Mouse (Mus musculus) lung, embryonic 14.5 days (tissue): Measurements from ENCODE around the gene Avpi1. TPM values are rescaled to one million over a fixed set of nuclear protein-coding genes. Genes with fewer than 3 reads are reported as not detected.
A peak's percentile ranks its signal among the peaks of the same experiment; 100 is the strongest.
"Not testable (repeated sequence)": the region's sequence is repeated elsewhere in the genome, so short reads cannot be mapped to it uniquely, and the experiment has no call there.

Experiments
- ATAC-seq: fragments of 200-750 bp; cut with Nextera tagmentation; 2 replicates; pipeline ENCODE4 v1.8.0; 2017; ENCODE audit warnings: mild to moderate bottlenecking, moderate TSS enrichment, moderate library complexity; ENCODE audit not compliant: insufficient read depth
- DNase-seq: peaks from one replicate; pipeline ENCODE4 v3.0.0-alpha.2; 2015
- H3K27ac ChIP-seq: fragments of 300-500 bp; sonication (generic); 2 replicates; pipeline ENCODE4 v1.5.1; 2014; ENCODE audit warnings: low read depth, mild to moderate bottlenecking, moderate library complexity
- H3K27me3 ChIP-seq: fragments of 300-500 bp; sonication (generic); 2 replicates; pipeline ENCODE4 v1.6.1; 2014; ENCODE audit warnings: low read length, control low read depth; ENCODE audit not compliant: insufficient read depth
- H3K36me3 ChIP-seq: fragments of 300-500 bp; sonication (generic); 2 replicates; pipeline ENCODE4 v1.6.1; 2014; ENCODE audit warnings: control low read depth; ENCODE audit not compliant: insufficient read depth
- H3K4me1 ChIP-seq: fragments of 300-500 bp; sonication (generic); 2 replicates; pipeline ENCODE4 v1.6.1; 2014; ENCODE audit warnings: antibody characterized with exemption, control low read depth; ENCODE audit not compliant: insufficient read depth
- H3K4me2 ChIP-seq: fragments of 300-500 bp; sonication (generic); 2 replicates; pipeline ENCODE4 v1.6.1; 2014; ENCODE audit warnings: mild to moderate bottlenecking
- H3K4me3 ChIP-seq: fragments of 300-500 bp; sonication (generic); 2 replicates; pipeline ENCODE4 v1.5.1; 2014; ENCODE audit warnings: low read depth, low read length
- H3K9ac ChIP-seq: fragments of 300-500 bp; sonication (generic); 2 replicates; pipeline ENCODE4 v1.6.1; 2014
- H3K9me3 ChIP-seq: fragments of 300-500 bp; sonication (generic); 2 replicates; pipeline ENCODE4 v1.6.1; 2016; ENCODE audit warnings: low read depth, low read length, control low read depth
- CTCF ChIP-seq: IDR thresholded peaks from 2 replicates; pipeline ENCODE4 v1.5.1; 2016; ENCODE audit warnings: antibody characterized with exemption, low read depth
- WGBS: fragments of 180-500 bp; shearing (Covaris S2); extraction: QIAGEN DNeasy Blood & Tissue Kit; methylation state at CpG from one replicate; pipeline ENCODE4 v1.1.7; 2014; 5-methylcytosine and 5-hydroxymethylcytosine counted together
- polyA plus RNA-seq: library from polyadenylated mRNA; unstranded; fragments of >200 nt; fragmentation: Nextera tagmentation; extraction: Ambion mirVana; gene quantifications from 2 replicates; pipeline ENCODE4 v1.2.1, GENCODE M21; 2014

Avpi1 gene
- polyA plus RNA-seq, 1 experiment from 2014 or later = 44.3 TPM

DNA sequence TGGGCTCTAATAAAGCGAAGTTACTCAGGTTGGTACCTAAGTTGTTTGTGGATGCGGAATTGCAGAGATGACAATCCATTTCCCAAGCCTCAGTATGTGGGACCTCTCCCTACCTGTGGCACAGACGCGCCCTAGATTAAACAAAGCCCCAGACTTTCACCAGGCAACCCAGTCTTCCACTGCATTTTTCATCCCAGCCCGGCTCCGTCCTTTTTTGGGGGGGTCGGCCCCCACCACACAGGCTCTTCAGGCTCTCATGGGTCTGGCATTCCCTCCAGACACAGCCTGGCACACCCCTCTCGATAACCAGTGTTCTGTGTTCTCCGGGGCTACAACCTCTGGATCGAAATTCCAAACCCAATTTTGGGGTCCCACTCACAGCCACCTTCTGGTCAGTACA is 43.2 kb downstream of the Avpi1 start:
- TF ChIP-seq CTCF = no peak
- ATAC-seq (no peak), DNase-seq (no peak)
- H3K36me3 ChIP-seq = no peaks in the 10 kb centered on the region
- H3K27ac ChIP-seq = no peak overlapping the region
- H3K4me3 ChIP-seq = peak overlapping the region; percentile 68
- H3K4me2 ChIP-seq = peak overlapping the region; percentile 73
- H3K9ac ChIP-seq = peak overlapping the region; percentile 61
- H3K27me3 ChIP-seq = no peaks in the 10 kb centered on the region
- H3K4me1 ChIP-seq = no peaks in the 10 kb centered on the region; the same call in 1 of the 2 replicates
- H3K9me3 ChIP-seq = no peaks in the 10 kb centered on the region
- 6% methylated on average over 10 of the region's 10 CpGs for WGBS

DNA sequence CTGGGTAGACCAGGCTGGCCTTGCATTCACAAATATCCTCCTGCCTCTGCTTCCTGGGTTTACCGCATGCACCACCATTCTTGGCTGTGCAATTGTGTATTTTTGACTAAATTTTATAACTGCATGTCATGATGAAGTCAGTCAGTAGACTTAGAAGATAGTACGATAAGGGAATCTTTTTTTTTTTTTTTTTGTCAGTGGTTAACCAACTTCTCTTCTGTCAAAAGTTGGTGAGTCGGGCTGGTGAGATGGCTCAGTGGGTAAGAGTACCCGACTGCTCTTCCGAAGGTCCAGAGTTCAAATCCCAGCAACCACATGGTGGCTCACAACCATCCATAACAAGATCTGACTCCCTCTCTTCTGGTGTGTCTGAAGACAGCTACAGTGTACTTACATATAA is 47.2 kb downstream of the Avpi1 start:
- not testable (repeated sequence) for H3K9me3 ChIP-seq, H3K36me3 ChIP-seq, H3K27ac ChIP-seq, DNase-seq, H3K27me3 ChIP-seq, H3K4me2 ChIP-seq, H3K9ac ChIP-seq, H3K4me1 ChIP-seq, H3K4me3 ChIP-seq, ATAC-seq
- 93% methylated on average over 5 of the region's 5 CpGs for WGBS

DNA sequence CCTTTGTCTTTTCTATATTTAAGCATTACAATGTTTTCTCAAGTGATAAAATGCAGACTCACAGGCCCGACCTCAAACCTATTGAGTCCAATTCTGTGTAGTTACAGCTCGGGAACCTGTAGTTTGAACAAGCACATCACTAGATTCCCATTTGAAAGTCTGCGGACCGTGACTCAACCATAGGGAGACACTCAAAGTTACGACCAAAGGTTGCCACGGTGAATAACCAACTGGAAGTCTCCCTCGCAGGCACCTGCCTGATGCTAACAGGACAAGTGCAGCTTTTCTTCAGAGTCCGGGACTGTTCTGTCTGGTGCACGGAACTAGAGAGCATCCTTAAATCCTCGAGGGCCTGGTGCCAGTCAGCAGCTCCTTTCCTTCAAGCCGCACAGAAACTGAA is 48.4 kb downstream of the Avpi1 start:
- H3K9ac ChIP-seq = no peak overlapping the region
- H3K4me2 ChIP-seq = no peak overlapping the region
- no peaks in the 10 kb centered on the region for H3K9me3 ChIP-seq
- no peak overlapping the region for H3K27ac ChIP-seq
- DNase-seq (no peak), ATAC-seq (no peak)
- TF ChIP-seq CTCF = no peak
- H3K27me3 ChIP-seq = no peaks in the 10 kb centered on the region
- H3K36me3 ChIP-seq = peaks cover 10% of the 10 kb centered on the region
- H3K4me1 ChIP-seq = no peaks in the 10 kb centered on the region
- WGBS = 82% methylated on average over 11 of the region's 11 CpGs
- H3K4me3 ChIP-seq = no peak overlapping the region

DNA sequence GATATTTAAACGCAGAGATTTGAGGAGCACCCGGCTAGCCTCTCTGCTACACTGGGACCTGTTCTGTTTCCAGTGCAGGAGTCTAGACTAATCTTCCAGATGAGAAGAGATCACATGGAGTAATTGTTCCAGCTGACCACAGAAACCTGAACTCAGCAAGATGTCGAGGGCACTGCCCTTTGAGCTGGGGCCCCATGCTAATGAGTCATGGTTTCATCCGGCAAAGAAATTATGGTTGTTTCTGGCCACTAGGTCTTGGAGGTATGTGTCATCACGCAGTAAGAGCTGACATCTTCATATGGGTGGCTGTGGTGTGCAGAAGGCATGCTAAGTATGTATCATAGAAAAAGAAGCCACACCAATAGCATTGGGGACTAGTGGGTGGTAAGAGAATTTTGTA is 48.9 kb downstream of the Avpi1 start:
- WGBS = 78% methylated on average over 5 of the region's 5 CpGs
- H3K4me3 ChIP-seq = no peak overlapping the region
- H3K4me2 ChIP-seq = no peak overlapping the region
- no peak for TF ChIP-seq CTCF
- no peak overlapping the region for H3K9ac ChIP-seq
- DNase-seq = no peak
- ATAC-seq = no peak
- no peaks in the 10 kb centered on the region for H3K4me1 ChIP-seq
- H3K36me3 ChIP-seq = peaks cover 13% of the 10 kb centered on the region
- H3K27me3 ChIP-seq = no peaks in the 10 kb centered on the region
- H3K27ac ChIP-seq = no peak overlapping the region
- H3K9me3 ChIP-seq = no peaks in the 10 kb centered on the region

DNA sequence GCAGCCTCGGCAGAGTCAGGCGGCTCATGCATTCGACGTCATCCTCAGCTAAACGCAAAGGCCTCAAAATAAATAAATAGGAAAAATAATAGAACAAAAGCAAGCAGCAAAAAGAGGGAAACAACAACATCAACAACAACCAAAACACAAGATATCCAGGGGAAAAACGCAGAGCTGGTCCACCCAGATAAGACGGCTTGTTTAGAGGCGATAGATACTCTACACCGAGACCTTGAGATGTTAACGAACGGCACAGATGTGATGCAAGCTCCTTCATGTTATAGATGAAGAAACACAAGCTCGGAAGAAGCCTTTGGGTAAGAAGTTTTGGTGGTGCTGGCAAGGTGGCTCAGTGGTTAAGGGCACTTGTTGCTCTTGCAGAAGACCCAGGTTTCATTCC is 49.9 kb downstream of the Avpi1 start:
- Histone ChIP-seq H3K4me3 (no peak overlapping the region), H3K9ac (no peak overlapping the region), H3K9me3 (no peaks in the 10 kb centered on the region), H3K27me3 (no peaks in the 10 kb centered on the region), H3K27ac (no peak overlapping the region), H3K4me1 (no peaks in the 10 kb centered on the region), H3K36me3 (peaks cover 13% of the 10 kb centered on the region), H3K4me2 (no peak overlapping the region)
- TF ChIP-seq CTCF = no peak
- DNase-seq (no peak), ATAC-seq (no peak)
- WGBS = 93% methylated on average over 12 of the region's 12 CpGs

DNA sequence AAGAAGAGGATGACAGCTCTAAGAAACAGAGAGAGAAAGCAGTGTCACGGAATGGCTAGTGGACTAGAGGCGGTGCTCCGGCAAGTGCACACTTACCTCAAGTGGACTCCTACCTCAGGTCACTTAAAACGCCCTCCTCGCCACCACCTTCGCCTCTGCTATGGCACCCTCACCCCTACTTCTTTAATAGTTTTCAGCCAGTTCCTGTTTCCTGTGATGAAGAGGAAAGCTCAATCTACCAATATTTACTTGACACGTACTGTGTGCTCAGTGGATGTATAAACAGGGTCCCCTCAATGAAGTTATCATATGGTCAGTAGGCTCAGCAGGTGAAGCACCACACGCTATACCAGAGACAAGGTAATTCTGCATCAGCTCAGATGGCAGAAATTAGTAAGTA is 50.3 kb downstream of the Avpi1 start:
- no peak for DNase-seq
- no peak for ATAC-seq
- H3K4me2 ChIP-seq = no peak overlapping the region
- H3K36me3 ChIP-seq = peaks cover 13% of the 10 kb centered on the region
- no peaks in the 10 kb centered on the region for H3K9me3 ChIP-seq
- H3K4me3 ChIP-seq = no peak overlapping the region
- 88% methylated on average over 8 of the region's 8 CpGs for WGBS
- H3K9ac ChIP-seq = no peak overlapping the region
- H3K4me1 ChIP-seq = no peaks in the 10 kb centered on the region
- H3K27ac ChIP-seq = no peak overlapping the region
- no peak for TF ChIP-seq CTCF
- H3K27me3 ChIP-seq = no peaks in the 10 kb centered on the region

DNA sequence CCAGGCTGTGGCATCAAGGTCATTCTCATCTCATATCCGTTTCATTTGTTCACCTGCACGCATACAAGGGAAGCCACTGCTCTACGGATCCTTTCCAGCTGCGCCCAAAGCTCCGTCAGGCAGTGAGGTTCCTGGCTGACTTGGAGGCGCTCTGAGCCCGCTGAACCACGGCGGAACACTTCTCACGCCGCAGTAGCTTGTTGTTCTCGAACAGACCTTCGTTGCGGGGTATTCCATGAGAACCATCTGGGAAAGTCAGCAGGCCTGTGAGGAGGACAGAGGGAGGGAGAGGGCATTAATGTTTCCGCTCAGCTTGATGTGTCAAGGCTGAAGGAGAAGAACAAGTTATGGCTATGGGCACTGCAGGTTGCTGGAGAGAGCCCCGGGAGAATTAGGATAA is 52.9 kb downstream of the Avpi1 start:
- no peak overlapping the region for H3K9ac ChIP-seq
- H3K4me2 ChIP-seq = no peak overlapping the region
- no peak for DNase-seq
- peaks cover 13% of the 10 kb centered on the region for H3K36me3 ChIP-seq
- no peak for ATAC-seq
- no peaks in the 10 kb centered on the region for H3K27me3 ChIP-seq
- 86% methylated on average over 16 of the region's 16 CpGs for WGBS
- H3K4me3 ChIP-seq = no peak overlapping the region
- TF ChIP-seq CTCF = no peak
- no peaks in the 10 kb centered on the region for H3K4me1 ChIP-seq
- H3K27ac ChIP-seq = no peak overlapping the region
- H3K9me3 ChIP-seq = no peaks in the 10 kb centered on the region

DNA sequence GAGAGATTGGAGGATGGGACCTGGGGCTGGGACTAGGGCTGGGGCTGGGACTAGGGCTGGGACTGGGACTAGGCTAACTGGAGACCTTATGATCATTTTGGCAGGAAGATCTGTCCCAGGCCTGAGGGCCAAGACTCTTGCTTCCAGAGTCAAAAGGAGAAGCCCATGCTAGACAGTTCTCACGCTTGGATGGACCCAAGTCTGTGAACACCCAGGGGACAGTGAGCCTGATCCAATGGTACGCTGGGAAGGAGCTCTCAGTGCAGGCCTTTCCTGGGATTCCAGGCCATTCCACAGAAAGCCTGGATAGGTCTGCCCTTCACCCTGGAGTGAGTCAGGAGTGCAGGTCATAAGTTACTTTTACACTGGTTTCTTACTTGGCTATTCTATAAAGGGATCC is 53.8 kb downstream of the Avpi1 start:
- 84% methylated on average over 2 of the region's 2 CpGs for WGBS

More for the DNA sequence above, 53.8 kb downstream of the Avpi1 start:
- Histone ChIP-seq H3K9ac (no peak overlapping the region), H3K4me3 (no peak overlapping the region), H3K27me3 (no peaks in the 10 kb centered on the region), H3K36me3 (peaks cover 13% of the 10 kb centered on the region), H3K9me3 (no peaks in the 10 kb centered on the region), H3K27ac (no peak overlapping the region), H3K4me1 (no peaks in the 10 kb centered on the region), H3K4me2 (no peak overlapping the region)
- no peak for TF ChIP-seq CTCF
- DNase-seq (no peak), ATAC-seq (no peak)

Other genes with a start within 250 kb of the Avpi1 start
- 13.6 and 15.6 TPM in 2 replicates for gene Rrp12, start 232.9 kb downstream of the Avpi1 start, polyA plus RNA-seq
- 662 and 692 TPM in 2 replicates for gene Pgam1, start 217.1 kb downstream of the Avpi1 start, polyA plus RNA-seq
- 84.5 and 93.0 TPM in 2 replicates for gene Exosc1, start 195.6 kb downstream of the Avpi1 start, polyA plus RNA-seq
- gene Zdhhc16, start 195.6 kb downstream of the Avpi1 start, polyA plus RNA-seq = 73.4 and 80.8 TPM in 2 replicates
- 35.6 and 41.7 TPM in 2 replicates for gene Mms19, start 147.9 kb downstream of the Avpi1 start, polyA plus RNA-seq
- 13.1 TPM in 2 replicates for gene Ubtd1, start 147.3 kb downstream of the Avpi1 start, polyA plus RNA-seq
- gene Ankrd2, start 93.1 kb downstream of the Avpi1 start, polyA plus RNA-seq = 0.17 and 0.41 TPM in 2 replicates
- gene Hoga1, start 83.4 kb downstream of the Avpi1 start, polyA plus RNA-seq = 1.2 and 1.6 TPM in 2 replicates
- gene 4933411K16Rik, start 76.8 kb downstream of the Avpi1 start, polyA plus RNA-seq = 0.18 TPM in 1 of 2 replicates, not detected in the other
- 24.8 and 25.0 TPM in 2 replicates for gene Morn4, start 42.7 kb downstream of the Avpi1 start, polyA plus RNA-seq
- gene Pi4k2a, start 38.6 kb downstream of the Avpi1 start, polyA plus RNA-seq = 32.8 and 34.3 TPM in 2 replicates
- 18.6 and 25.4 TPM in 2 replicates for gene Marveld1, start 18.3 kb upstream of the Avpi1 start, polyA plus RNA-seq
- gene Zfyve27, start 34.9 kb upstream of the Avpi1 start, polyA plus RNA-seq = 15.2 and 16.8 TPM in 2 replicates
- 0.28 and 1.0 TPM in 2 replicates for gene Sfrp5, start 73.2 kb upstream of the Avpi1 start, polyA plus RNA-seq
- 0.08 TPM in 1 of 2 replicates, not detected in the other for gene Golga7b, start 118.5 kb upstream of the Avpi1 start, polyA plus RNA-seq